Mouse (Mus musculus): ENCODE data around the gene Smarcd3.

Gene Smarcd3

GRCm38 (mm10) chr5:24620626-24621025, 3.6 kb downstream of the Smarcd3 start:
- DNase-seq (ENCODE audit: low read depth) = no peak

DNA sequence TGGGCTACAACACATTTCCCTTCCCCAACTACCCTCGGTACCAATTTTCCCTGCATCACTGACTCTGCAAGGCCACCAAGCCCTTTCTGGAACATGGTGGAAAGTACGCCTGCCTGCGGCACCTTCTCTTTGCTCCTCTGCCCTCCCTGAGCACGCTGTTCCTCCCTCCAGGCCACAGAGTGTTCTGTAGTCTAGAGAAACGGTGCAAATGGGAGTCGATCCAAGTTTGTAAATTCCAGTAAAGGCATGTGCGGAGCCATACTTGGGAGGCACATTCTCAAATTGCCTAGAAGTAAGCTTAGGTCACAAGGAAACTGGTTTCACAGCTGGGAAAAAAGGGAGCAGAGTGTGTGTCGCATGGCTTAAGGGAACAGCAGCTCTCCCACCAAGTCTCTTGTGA, 4.1 kb downstream of the Smarcd3 start:
- DNase-seq (ENCODE audit: low read depth) = peak; percentile 31

GRCm38 (mm10) chr5:24618921-24619320, 5.3 kb downstream of the Smarcd3 start:
- DNase-seq (ENCODE audit: low read depth) = no peak

DNA sequence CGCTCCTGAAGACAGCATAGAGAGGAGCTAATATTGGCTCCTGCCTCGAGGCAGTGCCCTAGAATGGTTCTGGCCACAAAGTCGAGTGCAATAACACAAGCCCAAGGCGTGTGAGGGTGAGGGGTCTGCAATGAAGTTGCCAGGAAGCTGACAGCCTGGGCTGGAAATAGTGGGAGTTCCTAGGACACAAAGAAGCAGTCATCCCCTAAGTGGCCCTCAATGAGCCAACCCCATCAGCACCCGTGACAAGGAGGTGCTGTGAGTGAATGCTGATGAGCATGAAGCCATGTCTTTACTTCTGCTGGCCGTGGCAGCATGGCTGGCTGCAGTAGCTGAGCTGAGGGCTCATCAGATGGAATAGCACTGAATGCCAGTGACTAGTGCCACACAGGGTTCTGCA, 9.1 kb downstream of the Smarcd3 start:
- DNase-seq (ENCODE audit: low read depth) = no peak

DNA sequence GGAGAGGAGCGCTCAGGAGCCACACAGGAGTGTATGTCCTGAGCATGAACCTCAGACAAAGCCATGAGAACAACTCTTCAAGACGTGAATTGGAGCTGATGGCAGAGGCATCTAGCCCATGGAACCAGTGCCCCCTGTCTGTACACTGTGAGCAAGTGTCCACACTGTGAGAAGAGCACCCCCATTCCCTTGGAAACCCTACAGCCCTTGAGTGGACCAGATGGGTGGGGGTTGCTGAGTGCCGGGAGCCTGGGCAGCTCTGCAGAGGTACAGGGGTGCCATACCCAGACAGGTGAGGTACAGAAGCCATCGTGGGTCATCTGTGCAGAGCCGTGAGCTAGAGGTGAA, 11.9 kb downstream of the Smarcd3 start:
- DNase-seq (ENCODE audit: low read depth) = no peak

GRCm38 (mm10) chr5:24611366-24612301, 12.6 kb downstream of the Smarcd3 start:
- peak; percentile 68 for DNase-seq (ENCODE audit: low read depth)

DNA sequence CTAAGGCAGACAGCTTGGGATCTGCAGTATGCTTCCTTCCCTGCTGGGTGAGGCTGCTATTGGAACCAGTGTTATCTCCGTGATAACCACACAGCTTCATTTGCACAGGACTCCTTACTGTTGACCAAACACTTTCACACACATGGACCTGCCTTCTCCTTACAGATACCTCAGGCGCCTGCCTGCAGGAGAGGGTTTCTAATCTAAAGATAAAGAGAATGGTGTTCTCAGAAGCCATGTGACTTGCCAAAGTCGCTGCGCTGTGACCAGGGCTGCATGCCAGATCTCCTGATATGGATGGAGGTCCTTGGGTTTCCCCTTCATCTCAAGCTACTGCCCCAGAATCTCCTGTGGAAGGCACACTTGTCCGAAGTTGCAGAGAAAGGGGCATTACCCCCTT, 14.8 kb downstream of the Smarcd3 start:
- DNase-seq (ENCODE audit: low read depth) = no peak

- DNase-seq (ENCODE audit: low read depth) = no peak
These were observed 18.1 kb downstream of the Smarcd3 start for GRCm38 (mm10) chr5:24605980-24606665.

DNA sequence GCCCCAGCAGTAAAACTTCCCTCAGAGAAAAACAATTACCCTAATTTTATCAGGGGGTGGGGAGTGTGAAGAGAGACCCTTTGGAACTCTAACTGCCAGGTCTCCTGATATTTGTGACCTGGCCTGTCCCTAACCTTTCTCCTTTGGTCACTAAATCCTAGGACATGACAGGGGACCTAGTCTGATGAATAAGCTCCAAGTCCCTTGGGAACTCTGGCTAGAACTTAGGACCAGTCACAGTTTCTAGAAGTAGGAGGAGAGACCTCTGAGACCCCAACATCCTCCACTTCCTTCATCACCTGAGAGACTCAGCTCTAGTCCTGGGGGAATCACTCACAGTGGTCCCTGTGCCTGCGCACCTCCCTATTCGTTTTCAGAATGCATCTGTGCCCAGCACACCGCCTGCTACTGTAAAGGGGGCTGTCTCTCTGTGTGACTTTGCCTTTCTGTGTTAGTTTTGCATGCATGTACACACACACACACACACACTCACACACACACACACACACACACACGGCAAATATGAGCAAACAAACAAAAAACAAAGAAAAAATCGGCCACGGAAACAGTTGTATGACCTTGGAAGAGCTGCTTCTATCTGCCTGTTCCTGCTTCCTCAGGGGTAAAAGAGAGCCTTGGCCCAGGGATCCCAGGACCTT, 18.8 kb downstream of the Smarcd3 start:
- DNase-seq (ENCODE audit: low read depth) = no peak

DNA sequence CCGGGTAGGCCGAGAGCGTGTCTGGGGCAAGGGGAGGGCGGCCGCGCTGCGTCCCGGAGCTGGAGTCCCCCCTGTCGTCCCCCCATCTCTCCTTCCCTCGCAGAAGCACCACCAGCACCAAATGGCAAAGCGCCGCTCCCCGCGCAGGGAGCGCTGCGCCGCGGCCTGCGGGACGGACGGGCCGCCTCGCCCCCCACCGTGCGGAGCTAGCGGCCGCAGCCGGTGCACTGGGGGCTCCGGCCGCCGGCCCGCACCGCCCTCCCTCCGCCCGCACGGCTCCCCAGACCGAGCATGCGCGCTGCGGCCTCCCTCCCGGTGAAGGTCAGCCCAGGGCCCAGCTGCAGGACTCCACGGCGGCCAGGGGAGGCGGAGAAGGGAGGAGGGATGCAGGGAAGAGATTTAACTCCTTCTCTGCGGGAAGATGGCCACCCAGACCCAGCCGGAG, 19.5 kb downstream of the Smarcd3 start:
- peak; percentile 94 for DNase-seq (ENCODE audit: low read depth)

DNA sequence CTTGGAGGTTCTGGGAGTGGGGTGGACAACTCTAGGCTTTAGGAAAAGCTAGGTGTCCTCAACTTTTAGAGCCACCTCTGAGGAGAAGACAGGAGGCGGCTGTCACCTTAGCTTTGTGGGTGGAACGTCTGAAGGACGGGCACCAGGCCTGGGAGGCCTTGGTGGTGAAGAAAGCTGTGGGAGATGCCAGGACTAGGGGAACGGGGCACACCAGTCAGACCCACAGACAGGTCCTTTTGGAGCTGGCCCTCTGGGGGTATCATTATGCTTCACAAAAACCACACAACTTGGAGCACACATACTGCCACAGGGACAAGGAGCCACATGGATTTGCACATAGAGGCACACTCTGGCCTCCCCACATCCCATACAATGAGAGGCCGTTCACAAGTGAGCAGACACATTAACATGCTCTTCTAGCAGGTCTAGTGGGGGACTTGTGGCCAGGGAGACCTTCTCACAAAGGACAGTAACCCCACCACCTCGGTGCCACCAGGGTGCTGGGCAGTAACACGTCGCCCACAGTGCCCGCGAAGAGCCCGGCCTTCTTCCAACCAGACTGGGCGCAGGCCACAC, 20.0 kb downstream of the Smarcd3 start:
- peak; percentile 10 for DNase-seq (ENCODE audit: low read depth)

GRCm38 (mm10) chr5:24603431-24604010, 20.7 kb downstream of the Smarcd3 start:
- DNase-seq (ENCODE audit: low read depth) = no peak

DNA sequence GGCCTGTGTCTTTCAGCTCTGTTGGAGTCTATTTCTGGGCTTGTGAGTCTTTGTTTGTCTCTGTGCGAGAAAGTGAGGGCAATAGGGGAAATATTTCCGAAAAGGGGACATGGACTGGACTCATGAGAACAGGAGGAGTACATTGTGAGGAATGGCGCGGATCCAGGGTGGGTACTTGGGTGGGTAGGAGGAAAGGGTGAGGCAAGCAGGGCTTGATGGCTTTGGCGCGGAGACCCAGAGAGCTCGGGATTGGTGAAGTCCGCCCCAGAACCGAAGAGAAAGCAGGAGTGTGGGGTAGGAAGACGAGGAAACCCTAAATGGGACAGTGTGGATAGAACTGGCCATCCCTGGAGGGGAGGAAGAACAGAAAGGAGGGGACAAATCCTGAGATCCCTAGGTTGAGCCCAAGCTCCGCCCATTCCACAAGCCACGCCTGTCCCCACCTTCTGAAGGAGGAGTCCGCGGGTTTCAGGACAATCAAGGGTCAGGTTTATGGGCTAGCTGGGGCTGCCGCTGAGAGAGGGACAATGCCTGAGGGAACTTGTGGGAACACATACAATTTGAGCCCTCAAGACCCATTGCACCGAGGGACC, 21.4 kb downstream of the Smarcd3 start:
- DNase-seq (ENCODE audit: low read depth) = peak; percentile 89

DNA sequence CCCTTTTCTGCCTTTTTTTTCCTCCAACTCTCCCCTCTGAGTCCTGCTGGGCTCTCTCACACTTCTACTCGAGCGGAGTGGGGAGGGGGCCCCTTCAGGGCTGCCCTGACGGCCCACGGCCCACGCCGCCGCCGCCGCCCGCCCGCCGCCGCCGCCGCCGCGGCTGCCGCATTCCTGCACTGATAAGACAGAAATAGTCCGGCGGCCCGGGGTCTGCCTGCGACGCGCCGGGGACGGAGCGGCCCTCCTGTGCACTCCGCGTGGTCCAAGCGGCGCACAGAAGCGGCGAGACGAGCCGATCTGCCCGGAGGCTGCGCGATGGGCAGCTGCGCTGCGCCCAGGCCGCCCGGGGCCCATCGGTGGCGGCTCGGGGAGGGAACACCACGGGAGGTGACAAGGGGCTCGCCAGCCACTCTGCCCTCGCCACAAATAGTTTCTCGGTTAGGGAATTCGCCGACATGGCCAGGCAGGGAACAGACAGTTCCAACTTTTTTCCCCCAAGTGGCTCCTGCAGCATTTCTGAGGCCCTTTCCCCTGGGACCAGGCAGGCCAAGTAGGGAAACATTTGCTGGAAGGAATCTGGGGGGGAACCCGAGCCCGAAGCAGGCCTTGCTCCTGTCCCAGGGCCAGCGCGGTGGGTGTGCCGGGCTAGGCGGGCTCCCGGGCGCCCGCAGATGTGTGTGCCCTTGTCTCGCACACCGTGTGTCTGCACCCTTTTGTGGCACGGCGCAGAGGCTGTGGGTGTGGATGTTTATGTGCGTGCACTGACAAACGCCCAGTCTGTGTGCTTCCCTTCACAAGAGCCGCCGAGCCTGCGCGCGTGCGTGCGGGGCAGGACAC, 22.1 kb downstream of the Smarcd3 start:
- DNase-seq (ENCODE audit: low read depth) = peak; percentile 82

GRCm38 (mm10) chr5:24601071-24601835, 23.0 kb downstream of the Smarcd3 start:
- DNase-seq (ENCODE audit: low read depth) = peak; percentile 48

DNA sequence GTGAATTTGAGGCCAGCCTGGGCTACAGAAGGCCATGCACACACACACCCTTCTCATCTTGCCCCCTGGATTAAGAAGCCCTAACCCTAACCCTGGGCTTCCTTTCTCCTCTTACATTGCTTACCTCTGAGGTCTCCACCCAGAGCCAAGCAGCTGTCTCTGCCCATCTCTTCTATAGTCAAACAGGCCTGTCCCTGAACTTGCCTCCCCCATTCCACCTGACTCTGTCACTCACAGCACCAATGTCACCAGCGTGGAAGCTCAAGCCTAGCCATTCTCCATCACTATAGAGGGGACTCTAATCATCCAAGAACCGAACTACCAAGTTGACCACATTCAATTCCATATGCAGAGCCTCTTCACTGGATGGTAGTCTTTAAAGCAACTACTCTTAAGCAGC, 24.0 kb downstream of the Smarcd3 start:
- DNase-seq (ENCODE audit: low read depth) = no peak

GRCm38 (mm10) chr5:24599137-24599536, 25.1 kb downstream of the Smarcd3 start:
- DNase-seq (ENCODE audit: low read depth) = no peak

DNA sequence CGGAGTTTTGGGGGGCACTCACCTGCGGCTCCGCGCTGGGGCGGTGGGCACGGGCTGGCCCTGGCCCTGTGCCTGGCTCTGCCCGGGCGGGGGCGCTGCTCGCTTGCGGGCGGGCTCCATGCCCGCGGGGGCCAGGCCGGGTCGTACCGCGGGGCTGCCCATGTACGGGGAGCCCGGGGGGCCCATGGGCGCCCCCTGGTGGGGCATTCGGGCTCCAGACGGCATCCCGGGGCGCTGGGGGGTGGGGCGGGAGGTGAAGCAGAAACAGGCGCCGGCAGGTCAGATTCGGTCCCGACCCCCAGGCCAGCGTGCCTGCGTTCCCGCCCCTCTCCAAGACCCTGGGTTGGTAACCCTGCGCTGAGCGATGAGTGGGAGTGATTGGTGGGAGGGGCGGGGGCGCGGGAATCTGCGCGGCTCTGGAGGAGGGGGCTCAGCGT, 25.6 kb downstream of the Smarcd3 start:
- DNase-seq (ENCODE audit: low read depth) = peak; percentile 82

- no peak for DNase-seq (ENCODE audit: low read depth)
These were observed 26.2 kb downstream of the Smarcd3 start for GRCm38 (mm10) chr5:24597901-24598569.
